Mouse (Mus musculus) testis, adult 2 months (tissue): ENCODE data around the gene Pde6b. TPM values are rescaled to one million over a fixed set of nuclear protein-coding genes. Genes with fewer than 3 reads are reported as not detected.
A peak's percentile ranks its signal among the peaks of the same experiment; 100 is the strongest.

ENCODE experiments used
- H3K27ac ChIP-seq: fragments of 200-500 bp; 2 replicates; pipeline ENCODE4 v1.5.1; 2012; ENCODE audit warnings: low read depth, low read length; ENCODE audit not compliant: control insufficient read depth, insufficient read depth
- H3K27me3 ChIP-seq: fragments of 200-500 bp; 2 replicates; pipeline ENCODE4 v1.6.1; 2012; ENCODE audit warnings: mild to moderate bottlenecking, low read length, moderate library complexity; ENCODE audit not compliant: control insufficient read depth, insufficient read depth
- H3K36me3 ChIP-seq: fragments of 200-500 bp; 2 replicates; pipeline ENCODE4 v1.6.1; 2012; ENCODE audit warnings: mild to moderate bottlenecking, low read length; ENCODE audit not compliant: control insufficient read depth, insufficient read depth
- H3K4me1 ChIP-seq: fragments of 200-500 bp; 2 replicates; pipeline ENCODE4 v1.6.1; 2012; ENCODE audit warnings: low read length; ENCODE audit not compliant: control insufficient read depth, insufficient read depth
- H3K4me3 ChIP-seq: fragments of 200-500 bp; 2 replicates; pipeline ENCODE4 v1.5.1; 2012; ENCODE audit warnings: low read depth, mild to moderate bottlenecking, low read length, moderate library complexity, mixed read lengths; ENCODE audit not compliant: control insufficient read depth
- CTCF ChIP-seq: fragments of 200-500 bp; IDR thresholded peaks from 2 replicates; pipeline ENCODE4 v1.5.1; 2012; ENCODE audit warnings: low read depth, mild to moderate bottlenecking, inconsistent platforms, low read length, moderate library complexity; ENCODE audit not compliant: control insufficient read depth, insufficient read depth, insufficient replicate concordance
- POLR2A ChIP-seq: fragments of 200-500 bp; IDR thresholded peaks from 2 replicates; pipeline ENCODE4 v1.6.1; 2012; ENCODE audit warnings: low read depth, mild to moderate bottlenecking, inconsistent platforms, low read length, moderate library complexity; ENCODE audit not compliant: control insufficient read depth
- polyA plus RNA-seq: library from polyadenylated mRNA; depleted of rRNA; stranded (reverse); fragments of >200 nt; gene quantifications from 2 replicates; pipeline ENCODE4 v1.2.3, GENCODE M21; 2012

Gene Pde6b
- polyA plus RNA-seq, 1 experiment = 0.02 TPM

GRCm38 (mm10) chr5:108359491-108359890, 28.7 kb upstream of the Pde6b start:
- Histone ChIP-seq H3K27ac (no peak overlapping the region), H3K27me3 (no peaks in the 10 kb centered on the region), H3K4me3 (no peak overlapping the region), H3K4me1 (no peaks in the 10 kb centered on the region; the same call in 1 of the 2 replicates), H3K36me3 (no peaks in the 10 kb centered on the region)
- TF ChIP-seq CTCF (no peak), POLR2A (no peak)

GRCm38 (mm10) chr5:108360211-108360610, 28.0 kb upstream of the Pde6b start:
- TF ChIP-seq CTCF = no peak
- H3K27me3 ChIP-seq = no peaks in the 10 kb centered on the region
- no peaks in the 10 kb centered on the region for H3K36me3 ChIP-seq
- H3K4me1 ChIP-seq = no peaks in the 10 kb centered on the region; the same call in 1 of the 2 replicates
- no peak overlapping the region for H3K27ac ChIP-seq
- H3K4me3 ChIP-seq = no peak overlapping the region

GRCm38 (mm10) chr5:108362330-108362729, 25.9 kb upstream of the Pde6b start:
- TF ChIP-seq POLR2A (no peak), CTCF (no peak)

GRCm38 (mm10) chr5:108366328-108366983, 21.7 kb upstream of the Pde6b start:
- H3K27ac ChIP-seq = no peak overlapping the region
- TF ChIP-seq POLR2A (no peak), CTCF (no peak)
- no peaks in the 10 kb centered on the region for H3K27me3 ChIP-seq
- peak overlapping the region; percentile 77 for H3K4me3 ChIP-seq
- H3K36me3 ChIP-seq = no peaks in the 10 kb centered on the region
- peaks cover 25% of the 10 kb centered on the region for H3K4me1 ChIP-seq

More at GRCm38 (mm10) chr5:108362330-108362729, 25.9 kb upstream of the Pde6b start:
- Histone ChIP-seq H3K27ac (no peak overlapping the region), H3K4me1 (peaks cover 11% of the 10 kb centered on the region), H3K4me3 (no peak overlapping the region), H3K36me3 (no peaks in the 10 kb centered on the region), H3K27me3 (no peaks in the 10 kb centered on the region)

GRCm38 (mm10) chr5:108366984-108367841, 21.0 kb upstream of the Pde6b start:
- TF ChIP-seq POLR2A (no peak), CTCF (no peak)
- Histone ChIP-seq H3K4me3 (peak overlapping the region; percentile 77), H3K4me1 (peaks cover 25% of the 10 kb centered on the region), H3K36me3 (no peaks in the 10 kb centered on the region), H3K27me3 (no peaks in the 10 kb centered on the region), H3K27ac (no peak overlapping the region)

GRCm38 (mm10) chr5:108367871-108368332, 20.3 kb upstream of the Pde6b start, which contains the start of gene Gm42517:
Gene Gm42517, minus strand, starts transcription at chr5:108367922.
- Histone ChIP-seq H3K4me3 (peak within 1 kb of the TSS; percentile 77), H3K4me1 (peaks cover 25% of the 10 kb centered on the region), H3K27me3 (no peaks in the 10 kb centered on the region), H3K36me3 (no peaks in the 10 kb centered on the region), H3K27ac (no peak within 1 kb of the TSS)
- TF ChIP-seq CTCF (no peak), POLR2A (no peak)

- no peaks in the 10 kb centered on the region for H3K27me3 ChIP-seq
- H3K27ac ChIP-seq = no peak overlapping the region
- H3K4me3 ChIP-seq = peak overlapping the region; percentile 75
- H3K4me1 ChIP-seq = peaks cover 25% of the 10 kb centered on the region
- no peaks in the 10 kb centered on the region for H3K36me3 ChIP-seq
- TF ChIP-seq CTCF (no peak), POLR2A (no peak)
Measured at GRCm38 (mm10) chr5:108368446-108368845, 19.7 kb upstream of the Pde6b start.
